Mouse (Mus musculus): Measurements from ENCODE around the gene Stx8. TPM values are rescaled to one million over a fixed set of nuclear protein-coding genes. Genes with fewer than 3 reads are reported as not detected.

Stx8 gene
- total RNA-seq, 2 experiments from 2014 or later: 26.2 to 29.9 TPM

DNA sequence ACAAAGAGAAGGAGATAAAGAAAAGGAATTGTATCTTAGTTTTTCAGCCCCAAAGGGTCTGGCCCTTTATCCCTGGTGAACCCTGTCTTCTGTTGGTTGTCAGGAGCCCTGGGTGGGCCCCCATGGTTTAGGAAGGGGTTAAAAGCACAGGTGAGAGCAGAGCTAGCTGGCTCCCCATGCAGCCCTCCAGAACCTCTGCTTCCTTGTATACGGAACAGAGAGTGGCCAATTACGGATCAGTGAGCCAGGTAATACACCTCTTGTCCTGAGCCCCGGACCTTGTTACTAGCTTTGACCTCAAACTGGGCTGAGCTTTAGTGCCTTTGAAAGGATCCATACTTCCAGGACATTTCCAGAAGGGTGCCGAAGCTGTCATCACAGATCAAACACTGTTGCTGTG, 234.5 kb downstream of the Stx8 start:
- no peak for DNase-seq

DNA sequence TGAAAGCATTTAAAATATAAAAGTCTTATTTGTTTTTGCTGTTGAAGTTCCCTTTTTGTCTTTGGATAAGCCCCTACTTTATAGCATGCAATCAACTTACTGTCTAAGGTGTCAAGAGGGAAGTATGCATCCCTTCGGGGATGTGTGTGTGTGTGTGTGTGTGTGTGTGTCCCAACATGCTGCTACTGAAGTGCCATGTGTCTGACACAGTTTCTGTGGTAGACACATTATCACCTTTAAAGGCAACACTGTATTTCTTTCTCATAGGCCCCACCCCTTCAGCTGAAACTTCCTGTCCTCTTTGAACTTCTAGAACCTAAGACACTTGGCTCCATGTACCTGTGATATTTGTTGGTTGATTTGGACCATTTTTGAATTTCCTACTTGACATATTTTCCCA, 235.1 kb downstream of the Stx8 start:
- DNase-seq: no peak

- DNase-seq: no peak
Measured at GRCm38 (mm10) chr11:68201811-68202459, 235.9 kb downstream of the Stx8 start.

DNA sequence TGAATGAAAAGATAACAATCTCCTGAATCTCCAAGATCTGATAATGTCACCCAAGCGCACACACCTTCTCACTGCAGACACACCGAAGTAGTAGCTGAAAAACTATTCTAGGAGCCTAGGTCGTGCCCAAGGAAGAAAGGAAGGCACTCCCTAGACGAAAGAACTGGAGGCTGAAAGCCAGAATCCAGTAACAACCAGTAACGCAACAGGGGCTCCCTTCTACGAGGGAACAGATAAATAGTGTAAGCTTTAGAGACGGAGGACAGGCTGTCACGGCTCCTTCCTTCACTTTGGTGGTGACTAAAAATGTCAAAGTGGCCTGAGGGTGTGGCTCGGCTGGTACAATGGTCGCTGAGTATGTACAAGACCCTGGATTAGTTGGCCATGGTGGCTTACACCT, 236.6 kb downstream of the Stx8 start:
- DNase-seq: no peak

DNA sequence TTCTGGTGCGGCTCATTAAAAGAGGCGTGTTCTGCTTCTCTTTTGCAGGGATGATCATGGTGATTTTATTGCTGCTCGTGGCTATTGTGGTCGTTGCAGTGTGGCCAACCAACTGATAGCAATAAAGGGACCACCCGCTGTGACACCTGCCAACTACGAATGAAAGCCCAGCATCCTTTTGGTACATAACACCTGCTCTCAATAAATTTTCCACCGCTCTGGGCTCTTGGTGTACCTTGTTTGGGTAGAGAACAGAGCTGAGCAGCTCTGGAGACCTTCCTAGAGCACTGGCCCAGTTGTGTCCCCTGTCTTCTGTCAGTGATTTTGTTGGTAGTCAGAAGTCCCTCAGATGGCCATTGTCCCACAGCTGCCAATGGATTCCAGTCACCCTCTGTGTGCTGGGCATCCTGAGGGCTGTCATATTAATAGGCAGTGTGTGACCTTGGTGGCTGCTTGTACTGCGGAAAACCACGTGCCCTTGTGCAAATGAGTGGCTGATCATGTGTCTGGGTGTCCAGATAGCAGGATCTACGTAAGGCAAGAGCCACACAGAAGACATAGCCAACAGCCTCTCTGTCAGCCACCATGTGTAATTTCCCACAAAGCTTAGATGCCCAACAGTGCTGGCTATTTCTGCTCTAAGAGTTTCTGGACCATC, 237.8 kb downstream of the Stx8 start:
- peak in 1 of 2 experiments; percentile 54 for DNase-seq

DNA sequence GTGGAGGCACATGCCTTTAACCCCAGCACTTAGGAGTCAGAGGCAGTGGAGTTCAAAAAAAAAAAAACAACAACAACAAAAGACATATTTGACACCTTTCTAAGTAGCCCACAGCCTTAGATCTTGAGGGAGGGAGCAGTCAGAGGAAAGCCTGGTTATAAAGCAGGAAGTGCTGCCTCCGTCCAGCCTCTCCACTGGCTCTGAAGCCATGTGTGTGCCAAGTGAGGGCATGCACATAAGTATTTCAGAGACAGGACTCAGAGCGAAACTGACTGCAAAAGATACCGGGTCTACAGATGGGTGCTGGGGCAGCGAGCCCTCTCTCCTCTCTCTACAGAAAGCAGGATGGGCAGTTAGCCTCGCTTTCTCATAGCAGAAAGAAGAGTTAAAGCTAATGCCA, 238.4 kb downstream of the Stx8 start:
- DNase-seq: no peak

- DNase-seq: no peak
Measured at GRCm38 (mm10) chr11:68205572-68206229, 239.7 kb downstream of the Stx8 start.

GRCm38 (mm10) chr11:68208023-68208422, 242.0 kb downstream of the Stx8 start:
- DNase-seq: peak in 1 of 2 experiments; percentile 46

GRCm38 (mm10) chr11:68208582-68208981, 242.6 kb downstream of the Stx8 start:
- no peak for DNase-seq

DNA sequence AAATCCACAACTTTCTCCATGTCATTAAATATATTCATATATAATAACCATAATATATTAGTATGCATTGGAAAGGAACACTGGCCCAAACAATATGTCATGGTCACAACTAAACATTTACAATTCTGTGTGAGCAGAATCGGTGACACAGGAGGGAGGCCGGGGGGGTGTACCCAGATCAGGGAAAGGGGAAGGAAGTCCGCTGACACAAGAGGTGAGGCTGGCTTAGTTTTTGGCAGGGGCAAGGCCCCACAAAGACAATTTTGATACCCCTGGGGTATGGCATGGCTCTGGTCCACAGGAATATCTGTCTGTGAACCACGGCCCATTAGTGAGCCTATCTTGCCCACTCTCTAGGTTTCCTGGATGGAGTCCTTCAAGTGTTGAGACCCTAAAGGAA, 243.5 kb downstream of the Stx8 start:
- no peak for DNase-seq

GRCm38 (mm10) chr11:68210714-68211113, 244.7 kb downstream of the Stx8 start:
- DNase-seq: no peak

DNA sequence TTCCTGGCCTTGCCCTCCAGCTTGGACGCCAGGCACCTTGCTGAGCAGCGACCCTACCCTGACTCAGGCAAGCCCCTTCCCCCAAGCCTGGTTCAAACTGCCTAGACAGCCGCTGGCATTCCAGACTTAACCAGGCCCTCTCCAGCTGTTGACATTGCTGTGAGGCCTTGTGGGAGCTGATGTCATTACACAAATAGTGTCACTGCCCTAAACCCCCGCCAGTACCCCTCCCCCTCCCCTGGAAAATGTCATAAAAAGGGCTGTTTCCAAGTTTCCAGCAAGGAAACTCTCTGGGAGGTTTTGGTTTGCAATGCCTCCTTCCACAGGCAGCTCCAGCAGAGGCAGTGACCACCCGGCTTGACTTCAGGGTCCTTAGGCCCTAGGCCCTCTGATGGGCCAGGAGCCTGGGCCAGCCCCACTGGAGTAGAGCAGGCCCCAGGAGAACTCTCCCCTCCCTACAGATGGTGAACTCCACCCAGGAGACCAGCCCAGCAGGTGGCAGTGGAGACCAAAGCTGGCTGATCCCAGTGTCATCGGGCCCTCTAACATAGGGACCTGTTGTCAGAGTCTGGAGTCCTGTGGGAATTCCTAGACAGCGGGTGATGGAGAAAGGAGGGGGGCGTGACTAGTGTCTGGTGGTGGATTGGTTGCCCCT, 246.1 kb downstream of the Stx8 start:
- peak; percentile 69 to 80 for DNase-seq

DNA sequence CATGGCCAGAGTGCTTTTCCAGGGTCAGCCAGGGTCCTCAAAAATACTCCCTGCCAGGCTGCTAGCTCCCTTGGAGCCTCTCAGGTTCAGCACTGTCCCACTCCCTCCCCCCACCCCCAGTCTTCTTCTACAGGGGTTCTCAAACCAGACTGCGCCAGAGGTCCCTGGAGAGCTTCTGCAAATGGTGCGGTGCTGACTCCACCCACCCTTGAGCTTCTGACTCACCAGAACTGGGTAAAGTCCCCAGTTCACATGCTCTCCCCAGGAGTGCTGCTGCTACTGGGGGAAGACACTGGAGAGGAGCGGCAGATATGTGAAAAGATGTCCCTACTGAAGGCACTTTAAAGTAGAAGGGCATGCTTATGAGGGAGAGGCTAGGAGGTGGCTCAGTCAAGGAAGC, 247.9 kb downstream of the Stx8 start:
- peak in 1 of 2 experiments; percentile 52 for DNase-seq

DNA sequence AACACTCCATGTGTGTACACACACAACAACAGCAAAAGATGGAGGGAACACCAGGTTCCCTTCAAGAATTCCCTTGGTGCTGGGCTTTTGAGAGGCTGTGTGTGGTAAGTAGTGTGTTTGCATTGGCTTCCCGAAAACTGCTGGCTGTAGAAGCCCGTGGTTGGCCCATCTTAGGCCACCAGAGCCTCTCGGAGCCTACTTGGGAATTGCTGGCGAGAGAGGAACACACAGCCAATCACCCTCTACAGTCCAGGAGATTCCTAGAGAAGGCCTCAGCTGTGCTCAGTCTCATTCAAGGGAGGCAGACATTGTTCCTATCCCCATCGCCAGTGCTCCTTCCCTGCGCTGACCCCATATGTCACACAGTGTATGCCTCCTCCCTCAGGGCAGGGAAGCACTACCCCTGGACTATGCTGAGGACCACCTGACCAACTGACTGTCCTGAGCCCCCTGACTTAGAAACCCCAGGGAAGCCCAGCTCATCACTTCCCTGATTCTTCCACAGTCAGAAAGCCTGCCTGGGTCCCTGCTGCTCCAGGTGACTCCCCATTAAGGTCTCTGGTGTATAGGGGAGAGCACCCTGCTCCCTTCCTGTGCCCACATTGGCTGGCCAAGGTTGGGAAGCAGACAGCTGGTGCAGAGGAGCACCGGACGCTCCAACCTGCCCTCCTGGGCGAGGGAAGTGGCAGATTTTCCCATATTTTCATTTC, 248.7 kb downstream of the Stx8 start:
- DNase-seq: no peak

- no peak for DNase-seq
Measured at GRCm38 (mm10) chr11:68215206-68215912, 249.4 kb downstream of the Stx8 start.

DNA sequence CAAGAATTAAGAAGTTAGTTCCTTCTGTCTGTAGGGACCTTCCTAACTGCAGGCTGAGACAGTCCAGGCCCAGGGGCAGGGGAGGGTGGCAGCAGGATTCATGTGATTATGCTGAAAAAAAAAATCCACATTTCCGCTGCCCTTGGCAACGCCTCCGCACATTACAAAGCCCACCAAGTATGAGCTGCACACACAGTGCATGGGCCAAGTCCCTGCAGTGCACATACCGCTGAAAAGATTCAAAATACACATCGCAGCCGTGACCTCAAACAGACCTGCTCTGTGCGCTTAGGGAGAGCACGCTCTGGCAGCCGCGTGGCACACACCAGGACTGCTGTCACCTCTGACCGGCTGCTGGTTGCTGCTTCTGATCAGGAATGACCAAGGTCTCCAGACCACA, 250.0 kb downstream of the Stx8 start:
- DNase-seq: no peak

DNA sequence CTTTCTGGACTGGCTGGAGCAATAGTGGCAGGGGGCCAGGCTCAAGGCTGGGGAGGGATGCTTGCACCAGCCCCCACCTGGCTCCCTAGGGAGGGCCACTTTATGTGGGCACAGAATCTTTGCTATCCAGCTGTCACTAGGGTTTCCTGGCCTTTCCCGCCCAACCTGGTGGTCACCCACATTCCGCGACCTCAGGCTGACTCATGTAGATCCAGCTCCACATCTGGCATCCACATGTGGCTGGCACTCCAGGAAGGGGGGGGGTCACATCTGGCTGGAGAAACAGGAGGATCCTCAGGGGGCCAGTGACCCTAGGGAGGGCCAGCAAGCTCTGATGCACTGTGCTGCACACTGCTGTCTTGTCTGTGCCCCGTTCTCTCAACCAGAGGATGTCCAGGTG, 254.7 kb downstream of the Stx8 start:
- DNase-seq: no peak

- no peak for DNase-seq
Measured at GRCm38 (mm10) chr11:68222209-68222608, 256.2 kb downstream of the Stx8 start.

GRCm38 (mm10) chr11:68223143-68223542, 257.1 kb downstream of the Stx8 start:
- no peak for DNase-seq

- no peak for DNase-seq
Measured at GRCm38 (mm10) chr11:68226654-68227057, 260.7 kb downstream of the Stx8 start.

- DNase-seq: no peak
Measured at GRCm38 (mm10) chr11:68227837-68228236, 261.8 kb downstream of the Stx8 start.

Measured in heart, adult 18-20 months (tissue).